In the genomic region with DNA sequence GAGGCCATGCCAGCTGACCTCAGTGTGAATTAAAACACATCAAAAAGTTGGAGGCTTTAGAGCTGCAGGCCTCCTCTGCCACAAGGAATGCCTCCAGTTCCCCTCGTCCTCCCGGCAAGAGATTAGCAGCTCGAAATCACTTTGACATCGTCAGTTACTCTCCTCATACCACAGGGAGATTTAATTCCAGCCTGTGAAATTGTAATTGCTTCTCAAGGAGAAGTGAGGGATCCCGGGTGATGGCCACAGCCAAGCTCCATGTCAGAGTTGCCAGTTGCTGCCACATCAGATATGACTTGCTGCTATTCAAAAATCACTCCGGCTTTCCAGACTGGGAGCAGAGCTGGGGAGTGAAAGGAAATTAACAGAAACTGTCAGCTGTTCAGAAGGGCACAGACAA, we compare ENCODE assay signal across 20 mouse cellular contexts.
DNase-seq lines count a peak whose midpoint lies in the region; ATAC-seq and TF ChIP-seq lines count a peak whose summit lies in the region.
"Had no signal": no experiment of that assay in that cellular context is flagged by ENCODE, and none has a peak within 500 bp of the region (broad histone marks: within the 10 kb centered on the region; RNA-seq: fewer than 3 reads in every experiment).

No protein-coding gene starts in this region.

- no peak overlapping the region for H3K27ac ChIP-seq in embryonic facial prominence, embryonic 14.5 days (replicated peaks; ENCODE audit: low read depth, low read length)
- H3K27ac ChIP-seq in embryonic facial prominence, embryonic 10.5 days (replicated peaks) = no peak overlapping the region
- no peak overlapping the region for H3K27ac ChIP-seq in heart, postnatal 0 days (ENCODE audit: low read depth)
- H3K27ac ChIP-seq in heart, adult 2 months = no peak overlapping the region
- H3K27ac ChIP-seq in midbrain, embryonic 16.5 days (ENCODE audit: low read length) = no peak overlapping the region; the same call in 1 of the 2 replicates
- H3K27ac ChIP-seq: embryonic facial prominence, embryonic 15.5 days; neural tube, embryonic 12.5 days; stomach, postnatal 0 days had no signal

- 34% methylated on average over 6 of the region's 6 CpGs for WGBS in embryonic facial prominence, embryonic 14.5 days
- WGBS in embryonic facial prominence, embryonic 10.5 days = 48% methylated on average over 6 of the region's 6 CpGs
- WGBS in heart, postnatal 0 days = 14% methylated on average over 6 of the region's 6 CpGs
- 27% methylated on average over 6 of the region's 6 CpGs for WGBS in heart, adult 2 months
- 18% methylated on average over 6 of the region's 6 CpGs for WGBS in midbrain, embryonic 16.5 days

- no peaks in the 10 kb centered on the region for H3K27me3 ChIP-seq in embryonic facial prominence, embryonic 14.5 days (replicated peaks; ENCODE audit: control insufficient read depth, insufficient read depth, low read length)
- H3K27me3 ChIP-seq in embryonic facial prominence, embryonic 10.5 days (replicated peaks; ENCODE audit: low read depth, poor library complexity, severe bottlenecking) = no peaks in the 10 kb centered on the region
- H3K27me3 ChIP-seq in heart, postnatal 0 days (ENCODE audit: control insufficient read depth, insufficient read depth, low read length) = no peaks in the 10 kb centered on the region
- no peaks in the 10 kb centered on the region for H3K27me3 ChIP-seq in heart, adult 2 months (ENCODE audit: control insufficient read depth, insufficient read depth, low read length)
- H3K27me3 ChIP-seq in midbrain, embryonic 16.5 days (ENCODE audit: control insufficient read depth, insufficient read depth, low read depth, low read length) = no peaks in the 10 kb centered on the region
- H3K27me3 ChIP-seq: embryonic facial prominence, embryonic 15.5 days; neural tube, embryonic 12.5 days had no signal

- no peaks in the 10 kb centered on the region for H3K9me3 ChIP-seq in embryonic facial prominence, embryonic 14.5 days (ENCODE audit: control insufficient read depth, low read length)
- no peaks in the 10 kb centered on the region for H3K9me3 ChIP-seq in embryonic facial prominence, embryonic 10.5 days
- no peaks in the 10 kb centered on the region for H3K9me3 ChIP-seq in heart, postnatal 0 days (replicated peaks; ENCODE audit: control insufficient read depth, low read length)
- no peaks in the 10 kb centered on the region for H3K9me3 ChIP-seq in midbrain, embryonic 16.5 days (replicated peaks; ENCODE audit: control insufficient read depth, low read length, poor library complexity, severe bottlenecking)
- H3K9me3 ChIP-seq: embryonic facial prominence, embryonic 15.5 days; neural tube, embryonic 12.5 days had no signal

- TF ChIP-seq CTCF in heart, postnatal 0 days (IDR thresholded peaks at IDR 0.05; ENCODE audit: low read depth) = no peak
- no peak for TF ChIP-seq CTCF in heart, adult 2 months (IDR thresholded peaks at IDR 0.05)

- no peak overlapping the region for H3K4me2 ChIP-seq in embryonic facial prominence, embryonic 14.5 days (ENCODE audit: low read depth, low read length)
- H3K4me2 ChIP-seq in heart, postnatal 0 days (ENCODE audit: low read depth, low read length) = no peak overlapping the region
- H3K4me2 ChIP-seq in midbrain, embryonic 16.5 days (ENCODE audit: low read length) = no peak overlapping the region
- H3K4me2 ChIP-seq: embryonic facial prominence, embryonic 15.5 days; liver, embryonic 11.5 days; neural tube, embryonic 12.5 days had no signal

- ATAC-seq in embryonic facial prominence, embryonic 14.5 days (ENCODE audit: low read depth) = no peak
- ATAC-seq in heart, postnatal 0 days (ENCODE audit: insufficient read depth, low read depth) = 0 out of 2 replicates have a peak, but pooled peaks have one; percentile 30
- ATAC-seq in midbrain, embryonic 16.5 days = 0 out of 2 replicates have a peak, but pooled peaks have one; percentile 27
- ATAC-seq in megakaryocyte, adult 5-6 weeks (ENCODE audit: poor library complexity, severe bottlenecking) = no peak

- H3K4me1 ChIP-seq in embryonic facial prominence, embryonic 14.5 days (ENCODE audit: control insufficient read depth, insufficient read depth, low read length) = no peaks in the 10 kb centered on the region
- no peaks in the 10 kb centered on the region; the same call in 1 of the 2 replicates for H3K4me1 ChIP-seq in embryonic facial prominence, embryonic 10.5 days
- no peaks in the 10 kb centered on the region; the same call in 1 of the 2 replicates for H3K4me1 ChIP-seq in heart, postnatal 0 days (ENCODE audit: control insufficient read depth, insufficient read depth)
- no peaks in the 10 kb centered on the region for H3K4me1 ChIP-seq in heart, adult 2 months (ENCODE audit: control insufficient read depth, insufficient read depth, low read length)
- H3K4me1 ChIP-seq in midbrain, embryonic 16.5 days (ENCODE audit: control insufficient read depth, insufficient read depth, low read length) = peaks cover 13% of the 10 kb centered on the region
- H3K4me1 ChIP-seq: embryonic facial prominence, embryonic 15.5 days had no signal

- no peak overlapping the region for H3K9ac ChIP-seq in embryonic facial prominence, embryonic 14.5 days (ENCODE audit: low read depth, low read length)
- H3K9ac ChIP-seq in heart, postnatal 0 days (replicated peaks; ENCODE audit: low read depth, low read length) = no peak overlapping the region
- no peak overlapping the region for H3K9ac ChIP-seq in heart, adult 2 months (ENCODE audit: low read depth, low read length)
- H3K9ac ChIP-seq in midbrain, embryonic 16.5 days (ENCODE audit: low read depth, low read length) = no peak overlapping the region
- H3K9ac ChIP-seq: embryonic facial prominence, embryonic 15.5 days; neural tube, embryonic 12.5 days had no signal

- no peak for TF ChIP-seq POLR2A in heart, adult 2 months (IDR thresholded peaks at IDR 0.05; ENCODE audit: insufficient read depth, low read depth, low read length)

- TF ChIP-seq EP300 in heart, postnatal 0 days (IDR thresholded peaks at IDR 0.05; ENCODE audit: low read depth) = no peak
- no peak for TF ChIP-seq EP300 in heart, adult 2 months (IDR thresholded peaks at IDR 0.05; ENCODE audit: insufficient read depth, low read depth, low read length)

- intact Hi-C loops in heart, adult 2 months (cut with DNase I) = no loop called here
- intact Hi-C loops in gastrocnemius, postnatal 14 days (cut with DNase I; ENCODE audit: low total_unique reads) = no loop called here

- peak; percentile 24 for DNase-seq in embryonic facial prominence, embryonic 14.5 days (ENCODE audit: low spot score)
- no peak for DNase-seq in embryonic facial prominence, embryonic 10.5 days (ENCODE audit: low spot score)
- peak; percentile 14 for DNase-seq in heart, postnatal 0 days (ENCODE audit: low spot score)
- no peak for DNase-seq in heart, adult 2 months
- DNase-seq in brain, adult 2 months (ENCODE audit: low read depth, low spot score) = peak; percentile 25
- DNase-seq in gastrocnemius, postnatal 14 days = no peak
- DNase-seq: adrenal gland, adult 8-10 months; cerebellum, adult 8-10 months; kidney, adult 9 months; left cerebral cortex, postnatal 4 days; lung, adult 2 months; lung, postnatal 4 days; right cerebral cortex, postnatal 25 days; thymus, postnatal 14 days had no signal

- H3K4me3 ChIP-seq in embryonic facial prominence, embryonic 14.5 days (ENCODE audit: low read depth, low read length) = no peak overlapping the region
- H3K4me3 ChIP-seq in embryonic facial prominence, embryonic 10.5 days = no peak overlapping the region
- no peak overlapping the region for H3K4me3 ChIP-seq in heart, postnatal 0 days (ENCODE audit: low read depth, low read length)
- H3K4me3 ChIP-seq in heart, adult 2 months = no peak overlapping the region
- H3K4me3 ChIP-seq in midbrain, embryonic 16.5 days (ENCODE audit: low read depth, low read length) = no peak overlapping the region
- H3K4me3 ChIP-seq: embryonic facial prominence, embryonic 15.5 days; neural tube, embryonic 12.5 days had no signal

- no peaks in the 10 kb centered on the region for H3K36me3 ChIP-seq in embryonic facial prominence, embryonic 14.5 days (ENCODE audit: control insufficient read depth, insufficient read depth, low read length)
- no peaks in the 10 kb centered on the region for H3K36me3 ChIP-seq in embryonic facial prominence, embryonic 10.5 days (replicated peaks)
- no peaks in the 10 kb centered on the region for H3K36me3 ChIP-seq in heart, postnatal 0 days (replicated peaks; ENCODE audit: control insufficient read depth, insufficient read depth, low read length)
- no peaks in the 10 kb centered on the region for H3K36me3 ChIP-seq in heart, adult 2 months (ENCODE audit: control insufficient read depth, insufficient read depth, low read length)
- no peaks in the 10 kb centered on the region for H3K36me3 ChIP-seq in midbrain, embryonic 16.5 days (ENCODE audit: control insufficient read depth, insufficient read depth, low read length)
- H3K36me3 ChIP-seq: embryonic facial prominence, embryonic 15.5 days; neural tube, embryonic 12.5 days had no signal

- H3K79me2 ChIP-seq in heart, adult 2 months (replicated peaks; ENCODE audit: control insufficient read depth, insufficient read depth, low read length) = no peaks in the 10 kb centered on the region

Comparison
In these comparisons a context has a peak if more than half of its experiments do, and no peak if none do; other contexts are left out.
1. DNase-seq: peak in embryonic facial prominence, embryonic 14.5 days (single experiment), heart, postnatal 0 days (single experiment) and brain, adult 2 months (single experiment); none in embryonic facial prominence, embryonic 10.5 days (single experiment), heart, adult 2 months (0 of 2) and gastrocnemius, postnatal 14 days (single experiment).
2. ATAC-seq: peak in heart, postnatal 0 days (single experiment) and midbrain, embryonic 16.5 days (single experiment); none in embryonic facial prominence, embryonic 14.5 days (single experiment) and megakaryocyte, adult 5-6 weeks (single experiment).